Mouse (Mus musculus): ENCODE results near the gene Kif3c. TPM values are rescaled to one million over a fixed set of nuclear protein-coding genes. Genes with fewer than 3 reads are reported as not detected.

The Kif3c gene
- polyA plus RNA-seq, 1 experiment from 2014 or later, result 2.5 TPM

DNA sequence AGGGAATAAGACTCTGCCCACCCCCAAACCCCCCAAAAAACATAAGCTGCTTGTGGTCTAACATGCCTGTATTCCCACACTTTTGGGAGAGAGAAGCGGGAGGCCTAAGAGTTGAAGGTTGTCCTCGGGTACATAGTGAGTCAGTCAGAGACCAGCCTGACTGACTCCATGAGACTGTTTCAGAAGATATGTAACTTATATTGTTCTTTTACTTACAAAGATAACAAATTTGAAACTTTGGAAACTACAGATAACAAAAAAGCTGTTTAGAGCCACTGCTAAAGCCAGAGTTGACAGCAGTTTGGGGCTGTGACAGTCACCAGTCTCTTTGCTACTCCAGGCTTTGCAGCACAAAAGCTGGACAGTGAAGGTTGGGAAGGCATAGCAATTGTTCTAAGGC lies 39.7 kb upstream of the Kif3c start:
- WGBS, result 73% methylated on average over 2 of the region's 2 CpGs
- peak overlapping the region; percentile 58 for H3K27ac ChIP-seq (replicated peaks)

DNA sequence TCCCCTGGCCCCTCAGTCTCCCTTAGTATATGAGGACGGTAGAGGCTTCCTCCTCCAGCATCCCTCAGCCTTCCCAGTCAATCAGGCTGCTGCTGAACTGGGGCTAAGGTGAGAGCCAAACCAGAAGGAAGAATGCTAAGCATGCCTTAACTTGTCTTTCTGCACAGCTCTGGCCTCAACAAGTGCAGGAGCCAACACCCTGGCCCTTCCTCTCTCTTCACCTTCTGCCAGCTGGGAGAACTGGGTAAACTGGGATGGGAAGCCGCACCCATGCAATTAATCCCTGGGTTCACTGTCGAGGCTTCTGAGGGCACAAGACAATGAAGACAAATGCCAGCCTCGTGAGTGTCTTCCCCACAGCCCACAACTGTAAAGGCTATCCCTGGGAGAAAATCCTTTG lies 35.3 kb upstream of the Kif3c start:
- no peaks in the 10 kb centered on the region for H3K4me1 ChIP-seq (replicated peaks; ENCODE audit: control insufficient read depth, insufficient read depth)
- H3K9me3 ChIP-seq (ENCODE audit: control insufficient read depth, low read length), result no peaks in the 10 kb centered on the region
- H3K9ac ChIP-seq (ENCODE audit: low read length), result no peak overlapping the region
- DNase-seq (ENCODE audit: low spot score) (no peak), ATAC-seq (ENCODE audit: low FRiP score, low TSS enrichment) (peak; percentile 18; the same call in 1 of the 2 replicates)
- H3K4me3 ChIP-seq (ENCODE audit: low read depth, low read length), result no peak overlapping the region
- no peaks in the 10 kb centered on the region for H3K27me3 ChIP-seq (ENCODE audit: control insufficient read depth, insufficient read depth, low read length)
- H3K4me2 ChIP-seq (replicated peaks; ENCODE audit: low read depth), result no peak overlapping the region
- 55% methylated on average over 4 of the region's 4 CpGs for WGBS
- no peaks in the 10 kb centered on the region for H3K36me3 ChIP-seq (ENCODE audit: control insufficient read depth, insufficient read depth, low read length)
- TF ChIP-seq CTCF (IDR thresholded peaks at IDR 0.05; ENCODE audit: low read depth) (no peak), EP300 (optimal IDR thresholded peaks at IDR 0.05) (peak; percentile 89)
- H3K27ac ChIP-seq (replicated peaks), result peak overlapping the region; percentile 73

More for the DNA sequence above, 39.7 kb upstream of the Kif3c start:
- Histone ChIP-seq H3K27me3 (ENCODE audit: control insufficient read depth, insufficient read depth, low read length) (no peaks in the 10 kb centered on the region), H3K9me3 (ENCODE audit: control insufficient read depth, low read length) (no peaks in the 10 kb centered on the region), H3K36me3 (ENCODE audit: control insufficient read depth, insufficient read depth, low read length) (no peaks in the 10 kb centered on the region), H3K4me3 (ENCODE audit: low read depth, low read length) (no peak overlapping the region), H3K4me1 (replicated peaks; ENCODE audit: control insufficient read depth, insufficient read depth) (no peaks in the 10 kb centered on the region), H3K9ac (ENCODE audit: low read length) (no peak overlapping the region), H3K4me2 (replicated peaks; ENCODE audit: low read depth) (no peak overlapping the region)
- ATAC-seq (ENCODE audit: low FRiP score, low TSS enrichment) (no peak), DNase-seq (ENCODE audit: low spot score) (no peak)
- TF ChIP-seq CTCF (IDR thresholded peaks at IDR 0.05; ENCODE audit: low read depth) (no peak), EP300 (optimal IDR thresholded peaks at IDR 0.05) (no peak)

DNA sequence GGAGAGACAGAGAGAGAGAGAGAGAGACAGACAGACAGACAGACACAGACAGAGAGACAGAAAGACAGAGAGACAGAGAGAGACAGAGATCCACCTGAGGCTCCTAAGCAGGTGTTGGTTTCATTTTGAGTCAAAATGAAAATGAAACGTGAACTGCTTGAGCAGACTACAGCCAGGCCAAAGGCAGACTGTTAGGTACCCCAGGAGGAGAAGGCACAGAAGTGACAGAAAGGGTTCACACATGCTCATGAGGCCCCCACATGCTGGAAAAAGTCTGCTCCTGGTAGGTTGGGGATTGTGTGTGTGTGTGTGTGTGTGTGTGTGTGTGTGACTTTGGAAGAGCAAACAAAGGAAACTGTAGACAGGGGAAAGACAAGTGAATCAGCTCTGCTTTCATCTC lies 26.0 kb upstream of the Kif3c start:
- Histone ChIP-seq H3K4me1 (replicated peaks; ENCODE audit: control insufficient read depth, insufficient read depth) (no peaks in the 10 kb centered on the region), H3K36me3 (ENCODE audit: control insufficient read depth, insufficient read depth, low read length) (no peaks in the 10 kb centered on the region), H3K4me2 (replicated peaks; ENCODE audit: low read depth) (no peak overlapping the region), H3K4me3 (ENCODE audit: low read depth, low read length) (no peak overlapping the region), H3K27me3 (ENCODE audit: control insufficient read depth, insufficient read depth, low read length) (no peaks in the 10 kb centered on the region), H3K27ac (replicated peaks) (no peak overlapping the region), H3K9ac (ENCODE audit: low read length) (no peak overlapping the region), H3K9me3 (ENCODE audit: control insufficient read depth, low read length) (no peaks in the 10 kb centered on the region)
- no peak for DNase-seq (ENCODE audit: low spot score)
- TF ChIP-seq EP300 (optimal IDR thresholded peaks at IDR 0.05) (no peak), CTCF (IDR thresholded peaks at IDR 0.05; ENCODE audit: low read depth) (no peak)
- WGBS, result 63% methylated on average over 1 of the region's 1 CpGs
- ATAC-seq (ENCODE audit: low FRiP score, low TSS enrichment), result no peak

DNA sequence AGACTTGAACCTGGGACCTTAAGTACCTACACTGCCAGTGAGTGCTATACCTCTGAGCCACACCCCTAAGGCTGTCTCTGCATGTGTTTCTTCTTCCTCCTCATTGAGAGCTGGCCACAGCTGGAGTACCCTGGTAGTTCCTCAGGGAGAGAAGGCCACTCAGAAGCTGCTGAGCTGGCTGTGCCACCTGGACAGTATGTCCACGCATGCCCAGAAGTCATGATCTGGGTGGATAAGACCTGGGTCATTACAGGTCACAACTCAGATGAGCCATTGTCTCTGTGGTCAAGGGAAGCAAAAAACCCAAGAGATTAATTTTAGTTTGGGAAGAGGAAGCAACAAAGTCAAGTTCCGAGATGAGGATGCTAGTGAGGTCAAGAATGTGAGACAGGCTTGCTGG lies 20.8 kb upstream of the Kif3c start:
- ATAC-seq (ENCODE audit: low FRiP score, low TSS enrichment), result no peak
- H3K4me1 ChIP-seq (replicated peaks; ENCODE audit: control insufficient read depth, insufficient read depth), result no peaks in the 10 kb centered on the region
- no peaks in the 10 kb centered on the region for H3K36me3 ChIP-seq (ENCODE audit: control insufficient read depth, insufficient read depth, low read length)
- TF ChIP-seq EP300 (optimal IDR thresholded peaks at IDR 0.05) (no peak), CTCF (IDR thresholded peaks at IDR 0.05; ENCODE audit: low read depth) (no peak)
- WGBS, result 71% methylated on average over 2 of the region's 2 CpGs
- no peak for DNase-seq (ENCODE audit: low spot score)
- H3K9me3 ChIP-seq (ENCODE audit: control insufficient read depth, low read length), result no peaks in the 10 kb centered on the region
- H3K4me2 ChIP-seq (replicated peaks; ENCODE audit: low read depth), result no peak overlapping the region
- no peak overlapping the region for H3K4me3 ChIP-seq (ENCODE audit: low read depth, low read length)
- H3K9ac ChIP-seq (ENCODE audit: low read length), result no peak overlapping the region
- no peaks in the 10 kb centered on the region for H3K27me3 ChIP-seq (ENCODE audit: control insufficient read depth, insufficient read depth, low read length)
- H3K27ac ChIP-seq (replicated peaks), result no peak overlapping the region

DNA sequence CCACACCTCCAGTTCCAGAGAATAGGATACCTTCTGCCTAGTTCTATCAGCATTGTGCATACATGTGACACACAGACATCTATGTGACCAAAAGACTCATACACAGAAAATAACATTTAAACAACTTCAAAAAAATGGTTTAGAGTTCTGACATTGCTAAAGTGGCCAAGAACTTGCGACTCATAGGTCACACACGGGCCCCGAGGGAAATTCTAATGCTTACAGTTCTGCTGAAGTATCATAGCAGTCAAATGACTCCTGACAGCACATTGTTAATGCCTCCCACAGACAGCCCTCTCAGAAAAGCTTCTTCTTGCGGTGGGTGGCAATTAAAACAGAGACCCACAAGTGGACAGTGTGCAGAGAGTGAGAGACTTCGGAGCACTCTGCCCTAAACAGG lies 19.9 kb upstream of the Kif3c start:
- Histone ChIP-seq H3K9ac (ENCODE audit: low read length) (no peak overlapping the region), H3K27me3 (ENCODE audit: control insufficient read depth, insufficient read depth, low read length) (no peaks in the 10 kb centered on the region), H3K9me3 (ENCODE audit: control insufficient read depth, low read length) (no peaks in the 10 kb centered on the region), H3K27ac (replicated peaks) (no peak overlapping the region), H3K4me1 (replicated peaks; ENCODE audit: control insufficient read depth, insufficient read depth) (no peaks in the 10 kb centered on the region), H3K4me2 (replicated peaks; ENCODE audit: low read depth) (no peak overlapping the region), H3K36me3 (ENCODE audit: control insufficient read depth, insufficient read depth, low read length) (no peaks in the 10 kb centered on the region), H3K4me3 (ENCODE audit: low read depth, low read length) (no peak overlapping the region)
- no peak for ATAC-seq (ENCODE audit: low FRiP score, low TSS enrichment)
- TF ChIP-seq EP300 (optimal IDR thresholded peaks at IDR 0.05) (no peak), CTCF (IDR thresholded peaks at IDR 0.05; ENCODE audit: low read depth) (no peak)
- 75% methylated on average over 5 of the region's 5 CpGs for WGBS
- DNase-seq (ENCODE audit: low spot score), result no peak

DNA sequence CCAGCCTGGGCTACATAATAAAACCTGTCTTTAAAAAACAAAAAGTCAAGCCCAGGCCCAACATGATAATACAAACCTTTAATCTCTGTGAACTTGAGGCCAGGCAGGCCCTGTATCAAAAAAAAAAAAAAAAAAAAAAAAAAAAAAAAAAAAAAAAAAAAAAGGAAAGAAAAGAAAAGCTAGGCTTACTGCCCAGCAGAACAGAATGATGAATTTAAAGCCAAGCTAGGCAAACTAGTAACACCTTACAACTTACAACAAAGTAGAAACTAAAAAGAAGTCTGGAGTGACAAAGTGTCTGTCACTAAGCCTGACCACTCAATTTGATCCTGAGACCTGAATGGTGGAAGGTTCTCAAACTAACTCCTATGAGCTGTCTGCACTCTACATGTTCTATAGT lies 17.2 kb upstream of the Kif3c start:
- Histone ChIP-seq H3K4me3 (ENCODE audit: low read depth, low read length) (no peak overlapping the region), H3K27ac (replicated peaks) (no peak overlapping the region), H3K27me3 (ENCODE audit: control insufficient read depth, insufficient read depth, low read length) (no peaks in the 10 kb centered on the region), H3K9ac (ENCODE audit: low read length) (no peak overlapping the region), H3K36me3 (ENCODE audit: control insufficient read depth, insufficient read depth, low read length) (no peaks in the 10 kb centered on the region), H3K4me1 (replicated peaks; ENCODE audit: control insufficient read depth, insufficient read depth) (no peaks in the 10 kb centered on the region), H3K4me2 (replicated peaks; ENCODE audit: low read depth) (no peak overlapping the region), H3K9me3 (ENCODE audit: control insufficient read depth, low read length) (no peaks in the 10 kb centered on the region)
- TF ChIP-seq EP300 (optimal IDR thresholded peaks at IDR 0.05) (no peak), CTCF (IDR thresholded peaks at IDR 0.05; ENCODE audit: low read depth) (no peak)
- ATAC-seq (ENCODE audit: low FRiP score, low TSS enrichment) (no peak), DNase-seq (ENCODE audit: low spot score) (no peak)
